Mouse (Mus musculus) stomach, postnatal 0 days (tissue): ENCODE measurements around the gene Stk11ip.

Experiments
- CTCF ChIP-seq: IDR thresholded peaks from 2 replicates; pipeline ENCODE4 v1.5.1; 2016; ENCODE audit warnings: antibody characterized with exemption, low read depth, mild to moderate bottlenecking, moderate library complexity
- EP300 ChIP-seq: optimal IDR thresholded peaks from 2 replicates; pipeline ENCODE3; 2016; ENCODE audit warnings: antibody characterized with exemption

- TF ChIP-seq EP300 = no peak
- no peak for TF ChIP-seq CTCF
Measured at GRCm38 (mm10) chr1:75561898-75562238, 40.5 kb downstream of the Stk11ip start.
